Mouse (Mus musculus) embryonic fibroblast, embryonic 13.5 days (primary cell): ENCODE results near the gene Spata20.

Source experiments
- CTCF ChIP-seq: IDR thresholded peaks from 2 replicates; pipeline ENCODE4 v1.5.1; 2011; ENCODE audit warnings: mild to moderate bottlenecking, control low read depth, low read length, moderate library complexity, borderline replicate concordance; ENCODE audit not compliant: insufficient read depth
- POLR2A ChIP-seq: IDR thresholded peaks from 2 replicates; pipeline ENCODE4 v1.6.1; 2011; ENCODE audit warnings: low read depth, mild to moderate bottlenecking, control low read depth, low read length, moderate library complexity

- no peak for TF ChIP-seq POLR2A
- no peak for TF ChIP-seq CTCF
Measured at GRCm38 (mm10) chr11:94456347-94456746, 29.6 kb downstream of the Spata20 start.
